Mouse (Mus musculus): ENCODE data around the gene Ctdspl2.

The Ctdspl2 gene

GRCm38 (mm10) chr2:122059365-122060115 is 103.7 kb downstream of the Ctdspl2 start:
- DNase-seq (ENCODE audit: low spot score) = no peak
